Mouse (Mus musculus): ENCODE data around the gene Cisd2.

Cisd2 gene

GRCm38 (mm10) chr3:135411824-135412223, 11.9 kb downstream of the Cisd2 start:
- no peak for DNase-seq (ENCODE audit: low read depth in 2 of 2, low spot score in 2 of 2)

- no peak for DNase-seq (ENCODE audit: low read depth in 2 of 2, low spot score in 2 of 2)
These were observed 12.7 kb downstream of the Cisd2 start for GRCm38 (mm10) chr3:135411056-135411455.

- DNase-seq (ENCODE audit: low read depth in 2 of 2, low spot score in 2 of 2): no peak
These were observed 14.5 kb downstream of the Cisd2 start for GRCm38 (mm10) chr3:135409219-135409618.

GRCm38 (mm10) chr3:135407351-135407750, 16.4 kb downstream of the Cisd2 start:
- DNase-seq (ENCODE audit: low read depth in 2 of 2, low spot score in 2 of 2): no peak

- DNase-seq (ENCODE audit: low read depth in 2 of 2, low spot score in 2 of 2): no peak
These were observed 19.1 kb downstream of the Cisd2 start for GRCm38 (mm10) chr3:135404599-135404998.

- DNase-seq (ENCODE audit: low read depth in 2 of 2, low spot score in 2 of 2): no peak
These were observed 19.9 kb downstream of the Cisd2 start for GRCm38 (mm10) chr3:135403856-135404255.

- no peak for DNase-seq (ENCODE audit: low read depth in 2 of 2, low spot score in 2 of 2)
These were observed 20.5 kb downstream of the Cisd2 start for GRCm38 (mm10) chr3:135403211-135403610.

GRCm38 (mm10) chr3:135402201-135402658, 21.5 kb downstream of the Cisd2 start:
- DNase-seq (ENCODE audit: low read depth in 2 of 2, low spot score in 2 of 2): peak; percentile 90 to 93

GRCm38 (mm10) chr3:135397112-135397511, 26.6 kb downstream of the Cisd2 start:
- no peak for DNase-seq (ENCODE audit: low read depth in 2 of 2, low spot score in 2 of 2)

GRCm38 (mm10) chr3:135396081-135396480, 27.6 kb downstream of the Cisd2 start:
- DNase-seq (ENCODE audit: low read depth in 2 of 2, low spot score in 2 of 2): no peak

GRCm38 (mm10) chr3:135395085-135395484, 28.6 kb downstream of the Cisd2 start:
- DNase-seq (ENCODE audit: low read depth in 2 of 2, low spot score in 2 of 2): no peak

GRCm38 (mm10) chr3:135393186-135393585, 30.5 kb downstream of the Cisd2 start:
- DNase-seq (ENCODE audit: low read depth in 2 of 2, low spot score in 2 of 2): no peak

GRCm38 (mm10) chr3:135379868-135380267, 43.9 kb downstream of the Cisd2 start:
- DNase-seq (ENCODE audit: low read depth in 2 of 2, low spot score in 2 of 2): no peak

- no peak for DNase-seq (ENCODE audit: low read depth in 2 of 2, low spot score in 2 of 2)
These were observed 46.3 kb downstream of the Cisd2 start for GRCm38 (mm10) chr3:135377445-135377844.

GRCm38 (mm10) chr3:135375836-135376235, 47.9 kb downstream of the Cisd2 start:
- DNase-seq (ENCODE audit: low read depth in 2 of 2, low spot score in 2 of 2): no peak

- DNase-seq (ENCODE audit: low read depth in 2 of 2, low spot score in 2 of 2): no peak
These were observed 66.3 kb downstream of the Cisd2 start for GRCm38 (mm10) chr3:135357394-135357793.

All from CD8-positive naive resting alpha-beta T cell, adult 2 months (primary cell).